Mouse (Mus musculus) embryonic facial prominence, embryonic 11.5 days (tissue): ENCODE data around the gene Wap. TPM values are rescaled to one million over a fixed set of nuclear protein-coding genes. Genes with fewer than 3 reads are reported as not detected.

Experiments used
- ATAC-seq: fragments of 200-750 bp; cut with Nextera tagmentation; replicated peaks from 2 replicates; pipeline ENCODE4 v1.8.0; 2017; ENCODE audit warnings: low read depth; ENCODE audit not compliant: insufficient number of reproducible peaks, low FRiP score, low TSS enrichment
- DNase-seq: peaks from one replicate; pipeline ENCODE4 v3.0.0-alpha.2; 2015; ENCODE audit warnings: low spot score
- H3K27ac ChIP-seq: fragments of 300-500 bp; sonication (generic); replicated peaks from 2 replicates; pipeline ENCODE4 v1.5.1; 2014; ENCODE audit warnings: mild to moderate bottlenecking, low read depth, low read length, control low read depth
- H3K27me3 ChIP-seq: fragments of 300-500 bp; sonication (generic); 2 replicates; pipeline ENCODE4 v1.6.1; 2014; ENCODE audit warnings: mild to moderate bottlenecking, low read length, moderate library complexity, mixed read lengths; ENCODE audit not compliant: control insufficient read depth, insufficient read depth
- H3K36me3 ChIP-seq: fragments of 300-500 bp; sonication (generic); replicated peaks from 2 replicates; pipeline ENCODE4 v1.6.1; 2014; ENCODE audit warnings: low read depth, mild to moderate bottlenecking, low read length, moderate library complexity, mixed read lengths; ENCODE audit not compliant: control insufficient read depth, insufficient read depth
- H3K4me1 ChIP-seq: fragments of 300-500 bp; sonication (generic); 2 replicates; pipeline ENCODE4 v1.6.1; 2014; ENCODE audit warnings: low read length, mixed read lengths; ENCODE audit not compliant: control insufficient read depth, insufficient read depth
- H3K4me2 ChIP-seq: fragments of 300-500 bp; sonication (generic); 2 replicates; pipeline ENCODE4 v1.6.1; 2014; ENCODE audit warnings: low read depth, mild to moderate bottlenecking, control low read depth, low read length, moderate library complexity
- H3K4me3 ChIP-seq: fragments of 300-500 bp; sonication (generic); 2 replicates; pipeline ENCODE4 v1.5.1; 2014; ENCODE audit warnings: low read depth, low read length, control low read depth
- H3K9ac ChIP-seq: fragments of 300-500 bp; sonication (generic); replicated peaks from 2 replicates; pipeline ENCODE4 v1.6.1; 2014; ENCODE audit warnings: mild to moderate bottlenecking, control low read depth, low read length
- H3K9me3 ChIP-seq: fragments of 300-500 bp; sonication (generic); replicated peaks from 2 replicates; pipeline ENCODE4 v1.6.1; 2016; ENCODE audit warnings: mild to moderate bottlenecking, low read length, inconsistent platforms, mixed read lengths; ENCODE audit not compliant: control insufficient read depth
- WGBS: fragments of 180-500 bp; shearing (Covaris S2); extraction: QIAGEN DNeasy Blood & Tissue Kit; methylation state at CpG from one replicate; pipeline ENCODE4 v1.1.7; 2014; 5-methylcytosine and 5-hydroxymethylcytosine counted together
- polyA plus RNA-seq: library from polyadenylated mRNA; unstranded; fragments of >200 nt; fragmentation: Nextera tagmentation; extraction: Ambion mirVana; gene quantifications from 2 replicates; pipeline ENCODE4 v1.2.1, GENCODE M21; 2014

Gene Wap
- polyA plus RNA-seq, 1 experiment from 2014 or later = not detected

GRCm38 (mm10) chr11:6593406-6593805 lies 45.0 kb downstream of the Wap start:
- no peak overlapping the region for H3K27ac ChIP-seq
- no peaks in the 10 kb centered on the region for H3K27me3 ChIP-seq
- 85% methylated on average over 11 of the region's 11 CpGs for WGBS
- no peak for ATAC-seq
- DNase-seq = no peak
- H3K4me2 ChIP-seq = no peak overlapping the region
- H3K36me3 ChIP-seq = peaks cover 17% of the 10 kb centered on the region
- H3K4me1 ChIP-seq = no peaks in the 10 kb centered on the region
- H3K9me3 ChIP-seq = no peaks in the 10 kb centered on the region
- no peak overlapping the region for H3K4me3 ChIP-seq
- H3K9ac ChIP-seq = no peak overlapping the region

GRCm38 (mm10) chr11:6590933-6591675 lies 47.3 kb downstream of the Wap start:
- Histone ChIP-seq H3K27me3 (no peaks in the 10 kb centered on the region), H3K27ac (no peak overlapping the region), H3K9me3 (no peaks in the 10 kb centered on the region), H3K4me2 (no peak overlapping the region), H3K36me3 (peaks cover 14% of the 10 kb centered on the region), H3K4me1 (no peaks in the 10 kb centered on the region), H3K9ac (no peak overlapping the region), H3K4me3 (no peak overlapping the region)
- DNase-seq (no peak), ATAC-seq (no peak)
- 84% methylated on average over 10 of the region's 10 CpGs for WGBS

GRCm38 (mm10) chr11:6589838-6590237 lies 48.6 kb downstream of the Wap start:
- WGBS = 92% methylated on average over 7 of the region's 7 CpGs
- H3K9ac ChIP-seq = no peak overlapping the region
- H3K36me3 ChIP-seq = peaks cover 14% of the 10 kb centered on the region
- H3K4me2 ChIP-seq = no peak overlapping the region
- no peaks in the 10 kb centered on the region for H3K27me3 ChIP-seq
- no peaks in the 10 kb centered on the region for H3K9me3 ChIP-seq
- DNase-seq (no peak), ATAC-seq (no peak)
- no peak overlapping the region for H3K27ac ChIP-seq
- no peaks in the 10 kb centered on the region for H3K4me1 ChIP-seq
- no peak overlapping the region for H3K4me3 ChIP-seq

GRCm38 (mm10) chr11:6588295-6588694 lies 50.1 kb downstream of the Wap start:
- no peak overlapping the region for H3K27ac ChIP-seq
- no peak overlapping the region for H3K4me2 ChIP-seq
- no peak overlapping the region for H3K9ac ChIP-seq
- H3K4me1 ChIP-seq = no peaks in the 10 kb centered on the region
- WGBS = 90% methylated on average over 7 of the region's 7 CpGs
- peaks cover 7% of the 10 kb centered on the region for H3K36me3 ChIP-seq
- H3K9me3 ChIP-seq = no peaks in the 10 kb centered on the region
- no peaks in the 10 kb centered on the region for H3K27me3 ChIP-seq
- H3K4me3 ChIP-seq = no peak overlapping the region
- ATAC-seq (no peak), DNase-seq (no peak)

- ATAC-seq = no peak
- no peaks in the 10 kb centered on the region for H3K27me3 ChIP-seq
- no peak overlapping the region for H3K27ac ChIP-seq
- no peak overlapping the region for H3K4me2 ChIP-seq
- WGBS = 92% methylated on average over 7 of the region's 7 CpGs
- H3K9ac ChIP-seq = no peak overlapping the region
- peaks cover 7% of the 10 kb centered on the region for H3K36me3 ChIP-seq
- no peaks in the 10 kb centered on the region for H3K9me3 ChIP-seq
- no peak overlapping the region for H3K4me3 ChIP-seq
- no peaks in the 10 kb centered on the region for H3K4me1 ChIP-seq
- DNase-seq = no peak
These were observed 51.0 kb downstream of the Wap start for GRCm38 (mm10) chr11:6587249-6587940.

GRCm38 (mm10) chr11:6586660-6587059 lies 51.8 kb downstream of the Wap start:
- no peaks in the 10 kb centered on the region for H3K9me3 ChIP-seq
- no peak for DNase-seq
- no peak for ATAC-seq
- no peak overlapping the region for H3K9ac ChIP-seq
- H3K36me3 ChIP-seq = peaks cover 7% of the 10 kb centered on the region
- no peak overlapping the region for H3K27ac ChIP-seq
- no peak overlapping the region for H3K4me3 ChIP-seq
- no peaks in the 10 kb centered on the region for H3K27me3 ChIP-seq
- WGBS = 93% methylated on average over 3 of the region's 3 CpGs
- no peak overlapping the region for H3K4me2 ChIP-seq
- no peaks in the 10 kb centered on the region for H3K4me1 ChIP-seq

- 88% methylated on average over 8 of the region's 8 CpGs for WGBS
- H3K27ac ChIP-seq = no peak overlapping the region
- no peaks in the 10 kb centered on the region for H3K4me1 ChIP-seq
- ATAC-seq (no peak), DNase-seq (no peak)
- no peak overlapping the region for H3K4me3 ChIP-seq
- no peak overlapping the region for H3K9ac ChIP-seq
- H3K36me3 ChIP-seq = peaks cover 6% of the 10 kb centered on the region
- H3K27me3 ChIP-seq = no peaks in the 10 kb centered on the region
- no peak overlapping the region for H3K4me2 ChIP-seq
- H3K9me3 ChIP-seq = no peaks in the 10 kb centered on the region
These were observed 52.7 kb downstream of the Wap start for GRCm38 (mm10) chr11:6585748-6586147.
